In the genomic region with DNA sequence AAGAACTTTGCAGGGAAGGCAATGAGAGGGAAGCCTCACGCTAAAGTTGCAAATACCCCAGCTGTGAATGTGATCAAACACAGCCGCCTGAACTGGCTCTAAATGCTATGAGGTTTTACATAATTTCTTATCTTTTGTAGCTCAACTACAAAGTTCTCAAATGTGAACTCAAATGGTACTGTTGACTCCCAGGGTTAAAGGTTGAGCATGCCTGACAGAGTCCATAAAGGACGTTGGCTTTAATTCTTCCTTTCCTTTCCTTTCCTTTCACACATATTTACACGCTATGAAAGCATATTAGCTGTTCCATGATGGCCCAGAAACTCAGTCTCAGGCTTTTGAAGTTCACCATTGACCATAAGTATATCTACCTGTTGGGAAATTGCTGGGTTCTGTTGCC, we compare ENCODE assay signal across 23 mouse cellular contexts. TPM values are rescaled to one million over a fixed set of nuclear protein-coding genes. Genes with fewer than 3 reads are reported as not detected.
"Had no signal": no experiment of that assay in that cellular context is flagged by ENCODE, and none has a peak within 500 bp of the region (broad histone marks: within the 10 kb centered on the region; RNA-seq: fewer than 3 reads in every experiment).

No protein-coding gene starts in this region.

- DNase-seq: liver, embryonic 13.5 days; lung, adult 2 months; lung, postnatal 14 days; lung, postnatal 36 days; midbrain, embryonic 14.5 days; retina, postnatal 1 day; right cerebral cortex, adult 18-20 months; right cerebral cortex, postnatal 25 days; right cerebral cortex, postnatal 4 days; spleen, adult 18-20 months; thymus, adult 2 months; thymus, postnatal 25 days; thymus, postnatal 4 days had no signal

- H3K4me2 ChIP-seq: liver, embryonic 13.5 days; liver, embryonic 15.5 days; lung, embryonic 15.5 days; midbrain, embryonic 12.5 days; neural tube, embryonic 13.5 days; neural tube, embryonic 15.5 days had no signal

- H3K36me3 ChIP-seq: liver, embryonic 13.5 days; liver, embryonic 15.5 days; lung, embryonic 15.5 days; midbrain, embryonic 10.5 days; midbrain, embryonic 12.5 days; neural tube, embryonic 13.5 days; neural tube, embryonic 15.5 days had no signal

- ATAC-seq: lung, postnatal 0 days; midbrain, embryonic 16.5 days had no signal

- H3K4me1 ChIP-seq: liver, embryonic 13.5 days; liver, embryonic 15.5 days; lung, embryonic 15.5 days; midbrain, embryonic 12.5 days; neural tube, embryonic 13.5 days; neural tube, embryonic 15.5 days had no signal

- H3K4me3 ChIP-seq: liver, embryonic 13.5 days; liver, embryonic 15.5 days; lung, embryonic 15.5 days; midbrain, embryonic 10.5 days; midbrain, embryonic 12.5 days; myocyte; neural tube, embryonic 13.5 days; neural tube, embryonic 15.5 days had no signal

- H3K27me3 ChIP-seq: liver, embryonic 13.5 days; liver, embryonic 15.5 days; lung, embryonic 15.5 days; midbrain, embryonic 12.5 days; neural tube, embryonic 13.5 days; neural tube, embryonic 15.5 days had no signal

- H3K27ac ChIP-seq: liver, embryonic 13.5 days; liver, embryonic 15.5 days; lung, embryonic 15.5 days; macrophage; midbrain, embryonic 10.5 days; midbrain, embryonic 12.5 days; neural tube, embryonic 13.5 days; neural tube, embryonic 15.5 days had no signal

- H3K9me3 ChIP-seq: liver, embryonic 13.5 days; liver, embryonic 15.5 days; lung, embryonic 15.5 days; midbrain, embryonic 10.5 days; midbrain, embryonic 12.5 days; neural tube, embryonic 15.5 days had no signal

- H3K9ac ChIP-seq: liver, embryonic 13.5 days; liver, embryonic 15.5 days; lung, embryonic 15.5 days; midbrain, embryonic 12.5 days; neural tube, embryonic 13.5 days; neural tube, embryonic 15.5 days had no signal

RNA-seq across cellular contexts. Expression of a gene that starts 42.9 kb away (rescaled TPM):
- polyA plus RNA-seq: myocyte had no signal
